ENCODE assay signal across 18 mouse cellular contexts in the genomic region with DNA sequence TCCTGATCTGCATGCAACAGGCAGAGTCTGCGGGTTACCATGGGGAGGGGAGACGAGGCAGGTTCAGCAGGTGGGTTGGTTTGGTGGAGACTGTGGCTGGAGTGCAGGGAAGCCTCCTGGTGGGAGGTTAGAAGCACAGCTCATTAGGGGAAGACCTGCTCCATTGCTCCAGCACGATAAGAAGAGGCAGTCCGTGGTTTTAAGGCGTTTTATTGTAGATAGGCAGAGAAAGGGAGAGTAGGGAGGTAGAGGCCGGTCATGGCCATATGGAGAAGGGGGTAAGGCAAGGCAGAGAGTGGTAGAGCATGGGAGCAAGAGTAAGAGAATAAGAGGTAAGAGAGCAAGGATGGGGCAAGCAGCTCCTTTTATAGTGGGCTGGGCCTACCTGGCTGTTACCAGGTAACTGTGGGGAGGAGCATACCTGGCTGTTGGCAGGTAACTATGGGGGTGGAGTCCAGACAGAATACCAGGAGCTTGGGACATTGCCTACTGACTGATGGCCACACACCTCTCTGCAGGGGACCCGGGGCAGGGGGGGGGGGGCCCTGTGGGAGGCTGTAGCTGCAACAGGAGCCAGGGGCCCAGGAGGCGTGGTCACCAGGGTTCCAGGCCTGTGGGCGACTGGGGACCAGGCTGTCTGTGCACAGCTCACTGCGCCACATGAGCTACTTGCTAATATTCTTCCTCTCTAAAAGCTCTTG. TPM values are rescaled to one million over a fixed set of nuclear protein-coding genes. Genes with fewer than 3 reads are reported as not detected.
DNase-seq lines count a peak whose midpoint lies in the region; ATAC-seq lines count a peak whose summit lies in the region.
"Had no signal": no experiment of that assay in that cellular context is flagged by ENCODE, and none has a peak within 500 bp of the region (broad histone marks: within the 10 kb centered on the region; RNA-seq: fewer than 3 reads in every experiment).

No protein-coding gene starts in this region.

- H3K9me3 ChIP-seq in midbrain, embryonic 14.5 days (ENCODE audit: control insufficient read depth, low read length) = peaks cover 4% of the 10 kb centered on the region; the same call in 1 of the 2 replicates
- 0 out of 2 replicates have a peak, but pooled peaks cover 2% of the 10 kb centered on the region for H3K9me3 ChIP-seq in midbrain, embryonic 13.5 days
- H3K9me3 ChIP-seq in intestine, embryonic 16.5 days (ENCODE audit: control insufficient read depth, low read length) = no peaks in the 10 kb centered on the region
- no peaks in the 10 kb centered on the region for H3K9me3 ChIP-seq in liver, embryonic 16.5 days (replicated peaks; ENCODE audit: control insufficient read depth, low read length)
- H3K9me3 ChIP-seq: heart, embryonic 15.5 days; limb, embryonic 15.5 days; midbrain, embryonic 15.5 days had no signal

- no peak overlapping the region for H3K27ac ChIP-seq in midbrain, embryonic 14.5 days (replicated peaks; ENCODE audit: low read depth, low read length)
- no peak overlapping the region for H3K27ac ChIP-seq in midbrain, embryonic 13.5 days
- H3K27ac ChIP-seq in intestine, embryonic 16.5 days (ENCODE audit: low read length) = no peak overlapping the region
- H3K27ac ChIP-seq in liver, embryonic 16.5 days (ENCODE audit: low read length) = no peak overlapping the region
- H3K27ac ChIP-seq: heart, adult 2 months; heart, embryonic 15.5 days; hindbrain, embryonic 10.5 days; limb, embryonic 15.5 days; macrophage; midbrain, embryonic 15.5 days had no signal

- DNase-seq in midbrain, embryonic 14.5 days = no peak
- no peak for DNase-seq in cerebellum, postnatal 10 days
- no peak for DNase-seq in adrenal gland, postnatal 10 days
- DNase-seq in retina, postnatal 1 day = no peak
- DNase-seq: adrenal gland, adult 2 months; cerebellum, postnatal 36 days; gastrocnemius, postnatal 14 days; heart, adult 2 months; kidney, adult 9 months; layer of hippocampus, postnatal 36 days had no signal

- WGBS in midbrain, embryonic 14.5 days = 51% methylated on average over 10 of the region's 10 CpGs
- WGBS in midbrain, embryonic 13.5 days = 46% methylated on average over 10 of the region's 10 CpGs
- 56% methylated on average over 10 of the region's 10 CpGs for WGBS in intestine, embryonic 16.5 days
- WGBS in liver, embryonic 16.5 days (ENCODE audit: insufficient replicate concordance) = 27% methylated on average over 10 of the region's 10 CpGs

- no peaks in the 10 kb centered on the region for H3K4me1 ChIP-seq in midbrain, embryonic 14.5 days (ENCODE audit: control insufficient read depth, insufficient read depth, low read length)
- no peaks in the 10 kb centered on the region for H3K4me1 ChIP-seq in midbrain, embryonic 13.5 days (replicated peaks)
- no peaks in the 10 kb centered on the region for H3K4me1 ChIP-seq in intestine, embryonic 16.5 days (ENCODE audit: control insufficient read depth, insufficient read depth, low read length)
- peaks cover 19% of the 10 kb centered on the region for H3K4me1 ChIP-seq in liver, embryonic 16.5 days (ENCODE audit: control insufficient read depth, low read depth, low read length)
- H3K4me1 ChIP-seq: heart, embryonic 15.5 days; limb, embryonic 15.5 days; midbrain, embryonic 15.5 days had no signal

- H3K27me3 ChIP-seq in midbrain, embryonic 14.5 days (ENCODE audit: control insufficient read depth, insufficient read depth, low read length) = no peaks in the 10 kb centered on the region
- no peaks in the 10 kb centered on the region for H3K27me3 ChIP-seq in midbrain, embryonic 13.5 days
- no peaks in the 10 kb centered on the region for H3K27me3 ChIP-seq in intestine, embryonic 16.5 days (replicated peaks; ENCODE audit: control insufficient read depth, insufficient read depth, low read length)
- no peaks in the 10 kb centered on the region for H3K27me3 ChIP-seq in liver, embryonic 16.5 days (ENCODE audit: control insufficient read depth, insufficient read depth, low read depth, low read length)
- H3K27me3 ChIP-seq: heart, embryonic 15.5 days; limb, embryonic 15.5 days; midbrain, embryonic 15.5 days had no signal

- H3K4me2 ChIP-seq in midbrain, embryonic 14.5 days (ENCODE audit: low read length) = no peak overlapping the region
- no peak overlapping the region for H3K4me2 ChIP-seq in midbrain, embryonic 13.5 days (replicated peaks)
- no peak overlapping the region for H3K4me2 ChIP-seq in intestine, embryonic 16.5 days (ENCODE audit: low read depth, low read length)
- no peak overlapping the region for H3K4me2 ChIP-seq in liver, embryonic 16.5 days (ENCODE audit: low read depth, low read length)
- H3K4me2 ChIP-seq: heart, embryonic 15.5 days; limb, embryonic 15.5 days; midbrain, embryonic 15.5 days had no signal

- 0 out of 2 replicates have a peak, but pooled peaks have one; percentile 20 for ATAC-seq in midbrain, embryonic 14.5 days (ENCODE audit: low FRiP score, low TSS enrichment)
- ATAC-seq in midbrain, embryonic 13.5 days = no peak
- ATAC-seq in intestine, embryonic 16.5 days = peak; percentile 68
- peak; percentile 73 for ATAC-seq in liver, embryonic 16.5 days (ENCODE audit: low read depth)
- ATAC-seq: midbrain, embryonic 15.5 days had no signal

- H3K4me3 ChIP-seq in midbrain, embryonic 14.5 days (replicated peaks; ENCODE audit: low read depth, low read length) = no peak overlapping the region
- no peak overlapping the region for H3K4me3 ChIP-seq in midbrain, embryonic 13.5 days (replicated peaks)
- no peak overlapping the region for H3K4me3 ChIP-seq in intestine, embryonic 16.5 days (ENCODE audit: low read length)
- H3K4me3 ChIP-seq in liver, embryonic 16.5 days (ENCODE audit: low read depth, low read length) = no peak overlapping the region
- H3K4me3 ChIP-seq: heart, adult 2 months; heart, embryonic 15.5 days; hindbrain, embryonic 10.5 days; limb, embryonic 15.5 days; midbrain, embryonic 15.5 days had no signal

- no peaks in the 10 kb centered on the region for H3K36me3 ChIP-seq in midbrain, embryonic 14.5 days (ENCODE audit: control insufficient read depth, insufficient read depth, low read length)
- H3K36me3 ChIP-seq in midbrain, embryonic 13.5 days = no peaks in the 10 kb centered on the region
- no peaks in the 10 kb centered on the region for H3K36me3 ChIP-seq in intestine, embryonic 16.5 days (ENCODE audit: control insufficient read depth, insufficient read depth, low read length)
- no peaks in the 10 kb centered on the region for H3K36me3 ChIP-seq in liver, embryonic 16.5 days (ENCODE audit: control insufficient read depth, insufficient read depth)
- H3K36me3 ChIP-seq: heart, embryonic 15.5 days; hindbrain, embryonic 10.5 days; limb, embryonic 15.5 days; midbrain, embryonic 15.5 days had no signal

- no peak overlapping the region for H3K9ac ChIP-seq in midbrain, embryonic 14.5 days (replicated peaks; ENCODE audit: low read length)
- H3K9ac ChIP-seq in midbrain, embryonic 13.5 days (replicated peaks) = no peak overlapping the region
- H3K9ac ChIP-seq in intestine, embryonic 16.5 days (ENCODE audit: low read depth, low read length) = no peak overlapping the region
- no peak overlapping the region for H3K9ac ChIP-seq in liver, embryonic 16.5 days (ENCODE audit: low read depth, low read length)
- H3K9ac ChIP-seq: heart, embryonic 15.5 days; limb, embryonic 15.5 days; midbrain, embryonic 15.5 days had no signal

RNA-seq across cellular contexts. Expression of a gene that starts 32.4 kb away (rescaled TPM):
- polyA plus RNA-seq in midbrain, embryonic 14.5 days (2014; fragmentation: Nextera tagmentation; extraction: Ambion mirVana) = 34.1 and 35.1 TPM in 2 replicates
- 20.3 and 21.7 TPM in 2 replicates for polyA plus RNA-seq in midbrain, embryonic 13.5 days (2015; fragmentation: Nextera tagmentation; extraction: Ambion mirVana)
- polyA plus RNA-seq in intestine, embryonic 16.5 days (2015; fragmentation: Nextera tagmentation; extraction: Ambion mirVana) = 8.8 and 8.9 TPM in 2 replicates
- polyA plus RNA-seq in liver, embryonic 16.5 days (2015; fragmentation: Nextera tagmentation; extraction: Ambion mirVana) = 3.1 and 3.4 TPM in 2 replicates
- total RNA-seq in adrenal gland, postnatal 10 days (2021) = 10 to 100 TPM in 1 of 2 experiments, 1 to 10 TPM in 1; 7.0 to 12.4 TPM

RNA-seq across cellular contexts. Expression of a gene that starts 32.7 kb away (rescaled TPM):
- polyA plus RNA-seq in midbrain, embryonic 14.5 days (2014; fragmentation: Nextera tagmentation; extraction: Ambion mirVana) = 1.9 and 3.3 TPM in 2 replicates
- polyA plus RNA-seq in midbrain, embryonic 13.5 days (2015; fragmentation: Nextera tagmentation; extraction: Ambion mirVana) = 4.1 and 5.5 TPM in 2 replicates
- polyA plus RNA-seq in intestine, embryonic 16.5 days (2015; fragmentation: Nextera tagmentation; extraction: Ambion mirVana) = 11.9 and 15.2 TPM in 2 replicates
- polyA plus RNA-seq in liver, embryonic 16.5 days (2015; fragmentation: Nextera tagmentation; extraction: Ambion mirVana) = 6.5 and 8.4 TPM in 2 replicates
- total RNA-seq in adrenal gland, postnatal 10 days (2021) = 1 to 10 TPM; 5.0 to 6.9 TPM

RNA-seq across cellular contexts. Expression of a gene that starts 39.3 kb away (rescaled TPM):
- polyA plus RNA-seq in midbrain, embryonic 14.5 days (2014; fragmentation: Nextera tagmentation; extraction: Ambion mirVana) = 261 and 274 TPM in 2 replicates
- polyA plus RNA-seq in midbrain, embryonic 13.5 days (2015; fragmentation: Nextera tagmentation; extraction: Ambion mirVana) = 246 and 262 TPM in 2 replicates
- polyA plus RNA-seq in intestine, embryonic 16.5 days (2015; fragmentation: Nextera tagmentation; extraction: Ambion mirVana) = 142 and 164 TPM in 2 replicates
- 74.2 and 85.6 TPM in 2 replicates for polyA plus RNA-seq in liver, embryonic 16.5 days (2015; fragmentation: Nextera tagmentation; extraction: Ambion mirVana)
- 100 to 1,000 TPM; 120 to 138 TPM for total RNA-seq in adrenal gland, postnatal 10 days (2021)
